1 mouse cellular context compared by ENCODE assay signal in genomic region chr11:100369145-100369544, GRCm38 (mm10).
TF ChIP-seq lines count a peak whose summit lies in the region.

No protein-coding gene starts in this region.

TF ChIP-seq in MEL, 35 proteins besides CTCF, POLR2A, EP300 and RAD21 (continued from another document):
- TF ChIP-seq JUND (IDR thresholded peaks at IDR 0.05; ENCODE audit: low read depth, low read length) (no peak), MXI1 (IDR thresholded peaks at IDR 0.05; ENCODE audit: low read depth, low read length) (no peak), ETS1 (IDR thresholded peaks at IDR 0.05; ENCODE audit: low read depth, low read length) (no peak), MEF2A (IDR thresholded peaks at IDR 0.05; ENCODE audit: extremely low read depth, insufficient replicate concordance, low read depth, low read length, poor library complexity, severe bottlenecking) (no peak), GATA1 (IDR thresholded peaks at IDR 0.05; ENCODE audit: low read depth, low read length) (no peak), MYB (IDR thresholded peaks at IDR 0.05; ENCODE audit: low read depth, low read length) (no peak), MAX (IDR thresholded peaks at IDR 0.05; ENCODE audit: low read length) (no peak), GABPA (IDR thresholded peaks at IDR 0.05; ENCODE audit: low read depth, low read length) (no peak), ZKSCAN1 (IDR thresholded peaks at IDR 0.05; ENCODE audit: low read depth, low read length) (no peak), CHD1 (IDR thresholded peaks at IDR 0.05; ENCODE audit: low read depth, low read length) (no peak), ELF1 (IDR thresholded peaks at IDR 0.05; ENCODE audit: low read depth, low read length) (no peak), E2F4 (IDR thresholded peaks at IDR 0.05; ENCODE audit: borderline replicate concordance, low read depth, low read length) (no peak)
